Mouse (Mus musculus) liver, adult 2 months (tissue): ENCODE results near the gene Paxbp1. TPM values are rescaled to one million over a fixed set of nuclear protein-coding genes. Genes with fewer than 3 reads are reported as not detected.
A peak's percentile ranks its signal among the peaks of the same experiment; 100 is the strongest.

Source experiments
- DNase-seq: peaks from one replicate; pipeline ENCODE4 v3.0.0-alpha.2; 2011; ENCODE audit warnings: low read depth, low spot score; ENCODE audit errors: extremely low read depth
- H3K27ac ChIP-seq: fragments of 200-500 bp; replicated peaks from 2 replicates; pipeline ENCODE4 v1.5.1; 2012; ENCODE audit warnings: low read depth, mild to moderate bottlenecking, control low read depth, inconsistent platforms, low read length; ENCODE audit not compliant: insufficient read depth
- H3K27me3 ChIP-seq: fragments of 200-500 bp; 2 replicates; pipeline ENCODE4 v1.6.1; 2012; ENCODE audit warnings: mild to moderate bottlenecking, moderate library complexity, low read length, inconsistent platforms; ENCODE audit not compliant: control insufficient read depth, insufficient read depth
- H3K36me3 ChIP-seq: fragments of 200-500 bp; 2 replicates; pipeline ENCODE4 v1.6.1; 2012; ENCODE audit warnings: low read length, inconsistent platforms; ENCODE audit not compliant: control insufficient read depth, insufficient read depth
- H3K4me1 ChIP-seq: fragments of 200-500 bp; 2 replicates; pipeline ENCODE4 v1.6.1; 2011; ENCODE audit warnings: low read length; ENCODE audit not compliant: control insufficient read depth, insufficient read depth
- H3K4me3 ChIP-seq: fragments of 200-500 bp; 2 replicates; pipeline ENCODE4 v1.5.1; 2011; ENCODE audit warnings: low read depth, mild to moderate bottlenecking, control low read depth, low read length, moderate library complexity; ENCODE audit not compliant: insufficient read depth
- H3K79me2 ChIP-seq: fragments of 200-500 bp; 2 replicates; pipeline ENCODE4 v1.6.1; 2012; ENCODE audit warnings: inconsistent platforms, mild to moderate bottlenecking, low read length, moderate library complexity; ENCODE audit not compliant: control insufficient read depth, insufficient read depth
- H3K9ac ChIP-seq: fragments of 200-500 bp; 2 replicates; pipeline ENCODE4 v1.6.1; 2012; ENCODE audit warnings: low read depth, mild to moderate bottlenecking, control low read depth, inconsistent platforms, low read length
- CTCF ChIP-seq: fragments of 200-500 bp; IDR thresholded peaks from 2 replicates; pipeline ENCODE4 v1.5.1; 2011; ENCODE audit warnings: low read depth, low read length, control low read depth
- POLR2A ChIP-seq: fragments of 200-500 bp; IDR thresholded peaks from 2 replicates; pipeline ENCODE4 v1.6.1; 2011; ENCODE audit warnings: low read length, control low read depth; ENCODE audit not compliant: insufficient read depth; ENCODE audit errors: extremely low read depth
- WGBS: fragments of 180-500 bp; shearing (Covaris S2); methylation state at CpG from one replicate; pipeline ENCODE4 v1.1.7; 2018; 5-methylcytosine and 5-hydroxymethylcytosine counted together
- polyA plus RNA-seq: library from polyadenylated mRNA; depleted of rRNA; stranded (reverse); fragments of >200 nt; gene quantifications from 2 replicates; pipeline ENCODE4 v1.2.3, GENCODE M21; 2012; rRNA removed
- total RNA-seq: library from RNA; depleted of rRNA; stranded (reverse); fragments of >200 nt; gene quantifications from 2 replicates; pipeline ENCODE4 v1.2.3, GENCODE M21; 2014; rRNA removed

Gene Paxbp1
- total and polyA plus RNA-seq, 2 experiments: 8.1 to 26.1 TPM

DNA sequence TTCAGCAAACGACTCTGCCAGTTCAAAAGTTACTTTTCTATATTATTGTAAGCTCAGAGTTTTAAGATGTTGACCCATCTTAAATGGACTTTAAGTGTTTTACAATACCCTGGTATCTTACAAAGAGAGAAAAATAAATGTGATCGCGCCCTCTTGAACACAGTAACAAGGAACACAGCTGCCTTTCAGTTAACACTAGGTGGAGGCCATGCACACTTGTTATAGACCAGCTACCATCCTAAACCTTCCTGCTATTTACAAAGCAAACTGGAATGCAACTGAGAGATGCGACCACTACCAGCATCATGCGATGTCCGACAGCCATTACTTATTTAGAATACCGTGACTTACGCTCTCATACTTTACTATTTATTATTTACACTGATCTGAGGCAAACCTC is 55.2 kb downstream of the Paxbp1 start:
- Histone ChIP-seq H3K4me1 (no peaks in the 10 kb centered on the region; the same call in 1 of the 2 replicates), H3K79me2 (no peaks in the 10 kb centered on the region; the same call in 1 of the 2 replicates), H3K36me3 (peaks cover 22% of the 10 kb centered on the region; the same call in 1 of the 2 replicates), H3K27me3 (no peaks in the 10 kb centered on the region), H3K27ac (no peak overlapping the region), H3K9ac (no peak overlapping the region), H3K4me3 (no peak overlapping the region)
- no peak for DNase-seq
- 93% methylated on average over 8 of the region's 8 CpGs for WGBS
- no peak for TF ChIP-seq CTCF
- no peak for TF ChIP-seq POLR2A

GRCm38 (mm10) chr16:90988665-90989064 is 55.7 kb downstream of the Paxbp1 start:
- Histone ChIP-seq H3K9ac (no peak overlapping the region), H3K4me3 (no peak overlapping the region), H3K27me3 (no peaks in the 10 kb centered on the region), H3K79me2 (no peaks in the 10 kb centered on the region; the same call in 1 of the 2 replicates), H3K27ac (no peak overlapping the region), H3K36me3 (peaks cover 22% of the 10 kb centered on the region; the same call in 1 of the 2 replicates), H3K4me1 (no peaks in the 10 kb centered on the region; the same call in 1 of the 2 replicates)
- WGBS: 91% methylated on average over 3 of the region's 3 CpGs
- TF ChIP-seq CTCF (no peak), POLR2A (no peak)
- DNase-seq: no peak

DNA sequence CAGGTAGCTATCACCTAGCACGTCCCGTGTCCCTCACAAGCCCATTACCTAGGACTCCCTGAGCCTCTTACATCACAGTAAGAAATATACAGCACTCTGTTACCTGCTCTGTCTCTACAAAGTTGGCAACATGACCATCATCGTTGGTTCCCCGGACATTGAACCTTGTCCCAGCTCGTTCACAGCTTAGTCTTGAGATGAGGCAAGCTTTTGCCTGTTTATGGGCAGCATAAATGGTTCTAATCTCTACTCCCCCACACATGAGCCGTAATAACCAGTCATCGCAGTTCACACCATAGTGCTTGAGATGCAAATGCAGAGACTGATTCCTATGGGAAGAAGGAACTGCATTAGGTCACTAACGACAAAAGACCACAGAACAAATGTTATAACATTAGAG is 56.3 kb downstream of the Paxbp1 start:
- H3K4me1 ChIP-seq: no peaks in the 10 kb centered on the region; the same call in 1 of the 2 replicates
- 50% methylated on average over 8 of the region's 8 CpGs for WGBS
- no peaks in the 10 kb centered on the region; the same call in 1 of the 2 replicates for H3K79me2 ChIP-seq
- DNase-seq: peak; percentile 61
- H3K9ac ChIP-seq: no peak overlapping the region
- H3K27me3 ChIP-seq: no peaks in the 10 kb centered on the region
- no peak overlapping the region for H3K27ac ChIP-seq
- peaks cover 21% of the 10 kb centered on the region; the same call in 1 of the 2 replicates for H3K36me3 ChIP-seq
- H3K4me3 ChIP-seq: no peak overlapping the region
- TF ChIP-seq POLR2A (no peak), CTCF (no peak)

DNA sequence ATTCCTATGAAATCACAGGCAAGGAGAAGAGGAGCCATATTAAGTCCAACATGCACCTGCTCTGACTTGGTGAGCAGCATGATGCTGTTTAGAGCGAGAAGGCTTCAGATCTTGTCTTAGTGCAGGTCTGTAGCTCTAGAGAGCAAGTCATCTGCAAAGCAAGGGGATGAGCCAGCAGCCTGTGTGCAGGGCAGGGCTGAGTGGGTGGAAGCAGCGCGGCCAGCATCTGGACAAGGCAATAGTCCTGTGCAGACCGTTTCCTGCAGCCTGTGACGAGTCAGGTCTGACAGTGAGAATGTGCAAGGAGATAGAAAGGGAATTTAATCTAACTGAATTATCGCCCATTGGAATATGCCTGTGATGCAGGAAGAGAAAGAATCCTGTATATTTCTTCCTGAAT is 73.3 kb downstream of the Paxbp1 start:
- Histone ChIP-seq H3K27ac (no peak overlapping the region), H3K9ac (no peak overlapping the region), H3K79me2 (no peaks in the 10 kb centered on the region), H3K4me1 (no peaks in the 10 kb centered on the region), H3K36me3 (peaks cover 43% of the 10 kb centered on the region), H3K4me3 (no peak overlapping the region), H3K27me3 (no peaks in the 10 kb centered on the region)
- WGBS: 91% methylated on average over 6 of the region's 6 CpGs
- TF ChIP-seq POLR2A: no peak
- no peak for TF ChIP-seq CTCF
- no peak for DNase-seq

DNA sequence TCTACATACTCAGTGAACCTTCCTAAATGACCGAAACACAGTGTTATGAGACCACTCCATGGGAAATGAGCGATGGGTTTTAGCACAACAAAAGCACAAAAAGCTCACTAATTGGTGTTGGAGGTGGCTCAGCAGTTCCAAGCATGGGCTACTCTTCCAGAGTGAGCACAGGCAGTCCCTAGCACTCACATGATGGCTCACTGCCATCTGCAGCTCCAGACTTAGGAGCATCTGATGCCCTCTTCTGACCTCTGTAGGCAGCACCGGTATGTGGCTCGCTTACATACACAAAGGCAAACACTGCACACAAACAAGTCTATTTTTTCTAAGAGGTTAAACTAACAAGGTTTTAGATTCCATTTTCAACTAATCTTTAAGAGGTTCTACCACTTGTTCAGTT is 78.1 kb downstream of the Paxbp1 start:
- Histone ChIP-seq H3K4me1 (no peaks in the 10 kb centered on the region), H3K79me2 (no peaks in the 10 kb centered on the region), H3K4me3 (no peak overlapping the region), H3K36me3 (peaks cover 40% of the 10 kb centered on the region), H3K27ac (no peak overlapping the region), H3K9ac (no peak overlapping the region), H3K27me3 (no peaks in the 10 kb centered on the region)
- no peak for DNase-seq
- WGBS: 71% methylated on average over 4 of the region's 4 CpGs
- TF ChIP-seq CTCF (no peak), POLR2A (no peak)

DNA sequence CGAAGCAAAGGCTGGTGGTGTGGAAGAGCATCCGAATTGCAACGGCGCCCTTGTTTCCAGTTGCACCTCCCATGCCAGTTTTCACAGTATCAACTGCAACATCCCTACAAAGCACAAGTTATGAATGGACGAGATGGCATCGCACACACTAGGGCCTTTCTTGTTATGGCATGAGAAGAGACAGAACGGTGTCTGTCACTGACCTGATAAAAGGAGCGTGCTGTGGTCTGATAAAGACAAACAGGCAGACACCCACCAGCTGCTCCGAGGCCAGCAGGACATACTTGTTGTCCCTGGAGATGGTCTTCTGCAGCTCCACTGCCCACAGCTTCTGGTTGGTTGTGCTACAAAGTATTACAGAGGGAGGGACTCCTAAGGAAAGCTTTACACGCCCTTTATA is 80.0 kb downstream of the Paxbp1 start:
- H3K4me3 ChIP-seq: no peak overlapping the region

More for the DNA sequence above, 80.0 kb downstream of the Paxbp1 start:
- no peak for TF ChIP-seq CTCF
- no peak for TF ChIP-seq POLR2A
- H3K36me3 ChIP-seq: peaks cover 45% of the 10 kb centered on the region
- 92% methylated on average over 10 of the region's 10 CpGs for WGBS
- H3K27me3 ChIP-seq: no peaks in the 10 kb centered on the region
- H3K4me1 ChIP-seq: no peaks in the 10 kb centered on the region
- H3K79me2 ChIP-seq: no peaks in the 10 kb centered on the region
- H3K27ac ChIP-seq: no peak overlapping the region
- no peak overlapping the region for H3K9ac ChIP-seq
- DNase-seq: no peak

Other genes starting within 250 kb of the Paxbp1 start
- 2.7 and 3.0 TPM in 2 replicates for gene Urb1, start 234.1 kb downstream of the Paxbp1 start, total RNA-seq
- 1.5 and 1.9 TPM in 2 replicates for gene Urb1, start 234.1 kb downstream of the Paxbp1 start, polyA plus RNA-seq
- 0.37 and 0.47 TPM in 2 replicates for gene Eva1c, start 217.8 kb downstream of the Paxbp1 start, total RNA-seq
- 0.11 and 0.38 TPM in 2 replicates for gene Eva1c, start 217.8 kb downstream of the Paxbp1 start, polyA plus RNA-seq
- 10.8 and 14.0 TPM in 2 replicates for gene Cfap298, start 109.4 kb downstream of the Paxbp1 start, total RNA-seq
- gene Cfap298, start 109.4 kb downstream of the Paxbp1 start, polyA plus RNA-seq: 15.5 and 22.5 TPM in 2 replicates
- gene Synj1, start 33.2 kb downstream of the Paxbp1 start, total RNA-seq: 7.5 and 8.1 TPM in 2 replicates
- gene Synj1, start 33.2 kb downstream of the Paxbp1 start, polyA plus RNA-seq: 6.2 and 6.6 TPM in 2 replicates
- not detected in 2 replicates for gene 4932438H23Rik, start 50.6 kb upstream of the Paxbp1 start, total RNA-seq
- not detected in 2 replicates for gene 4932438H23Rik, start 50.6 kb upstream of the Paxbp1 start, polyA plus RNA-seq
- not detected in 2 replicates for gene Olig2, start 180.9 kb upstream of the Paxbp1 start, total RNA-seq
- gene Olig2, start 180.9 kb upstream of the Paxbp1 start, polyA plus RNA-seq: not detected in 2 replicates
- 0.34 and 0.55 TPM in 2 replicates for gene Olig1, start 225.2 kb upstream of the Paxbp1 start, total RNA-seq
- gene Olig1, start 225.2 kb upstream of the Paxbp1 start, polyA plus RNA-seq: 2.1 and 2.4 TPM in 2 replicates